Mouse (Mus musculus) fat pad, adult 2 months (tissue): ENCODE results near the gene Epm2aip1.
A peak's percentile ranks its signal among the peaks of the same experiment; 100 is the strongest.

Experiments
- DNase-seq: peaks from one replicate; pipeline ENCODE4 v3.0.0-alpha.2; 2011; ENCODE audit warnings: low read depth, low spot score; ENCODE audit errors: extremely low read depth

Epm2aip1 gene

GRCm38 (mm10) chr9:111271434-111272160 lies at the start of gene Epm2aip1, which contains the start of gene Mlh1:
TSS of gene Epm2aip1 (plus strand) at chr9:111271929.
TSS of gene Mlh1 (minus strand) at chr9:111271791.
- DNase-seq: peak; percentile 100

DNA sequence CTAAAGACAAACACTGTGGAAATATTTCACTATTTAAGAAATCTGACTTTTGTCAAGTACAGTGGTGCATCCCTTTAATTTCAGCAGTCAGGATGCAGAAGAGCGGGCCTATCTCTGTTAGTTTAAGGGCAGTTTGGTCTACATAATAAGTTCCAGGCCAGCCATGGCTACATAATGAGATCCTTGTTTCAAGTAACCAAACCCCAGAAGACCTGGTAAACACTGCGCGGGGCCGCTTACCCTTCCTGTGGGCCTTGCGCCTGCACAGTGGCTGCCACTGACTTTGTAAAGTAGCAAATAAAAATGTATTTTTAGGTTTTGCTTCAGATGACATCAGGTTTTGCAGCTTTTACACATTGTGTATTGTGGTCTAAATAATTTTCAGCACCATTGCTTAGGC lies 48.3 kb upstream of the Epm2aip1 start:
- no peak for DNase-seq

GRCm38 (mm10) chr9:111228446-111228845 lies 43.3 kb upstream of the Epm2aip1 start:
- DNase-seq: no peak

GRCm38 (mm10) chr9:111234701-111235100 lies 37.0 kb upstream of the Epm2aip1 start:
- no peak for DNase-seq

DNA sequence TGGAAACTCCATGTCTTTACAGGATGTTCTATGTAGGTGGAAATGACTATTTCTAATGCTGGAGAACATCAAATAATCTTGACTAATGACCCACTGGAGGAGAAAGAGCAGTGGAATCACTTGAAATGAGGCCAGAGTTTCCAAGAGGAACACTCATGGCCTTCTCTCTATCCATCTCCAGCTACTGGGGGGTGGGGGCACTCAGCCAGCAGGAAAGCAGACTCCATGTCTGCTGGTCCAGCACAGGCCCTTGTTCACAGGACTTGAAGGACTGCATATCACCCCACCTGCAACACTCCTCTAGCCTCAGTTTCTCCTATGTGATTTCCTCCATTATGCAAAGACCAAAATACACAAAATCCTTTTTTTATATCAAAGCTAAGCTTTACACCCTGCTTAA lies 34.0 kb upstream of the Epm2aip1 start:
- no peak for DNase-seq

- no peak for DNase-seq
Measured at GRCm38 (mm10) chr9:111239821-111240220, 31.9 kb upstream of the Epm2aip1 start.

DNA sequence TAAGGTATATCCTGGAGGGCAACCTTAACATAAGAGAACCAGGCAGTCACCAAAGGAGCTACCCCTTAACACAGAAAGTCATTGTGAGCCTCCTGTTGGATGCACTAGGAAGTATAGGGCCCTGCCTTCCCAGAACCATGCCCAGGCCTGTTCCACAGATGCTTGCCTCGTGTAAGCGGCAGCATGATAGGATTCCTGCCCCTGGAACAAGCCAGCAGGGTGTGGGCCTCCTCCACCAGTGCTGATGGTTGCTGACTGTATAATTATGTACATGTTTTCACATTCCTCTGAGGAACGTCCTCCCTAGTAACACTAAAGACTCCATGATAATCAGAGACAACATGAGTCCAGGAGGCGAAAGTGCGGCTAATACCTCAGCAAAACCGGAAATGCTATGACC lies 28.3 kb upstream of the Epm2aip1 start:
- DNase-seq: no peak

DNA sequence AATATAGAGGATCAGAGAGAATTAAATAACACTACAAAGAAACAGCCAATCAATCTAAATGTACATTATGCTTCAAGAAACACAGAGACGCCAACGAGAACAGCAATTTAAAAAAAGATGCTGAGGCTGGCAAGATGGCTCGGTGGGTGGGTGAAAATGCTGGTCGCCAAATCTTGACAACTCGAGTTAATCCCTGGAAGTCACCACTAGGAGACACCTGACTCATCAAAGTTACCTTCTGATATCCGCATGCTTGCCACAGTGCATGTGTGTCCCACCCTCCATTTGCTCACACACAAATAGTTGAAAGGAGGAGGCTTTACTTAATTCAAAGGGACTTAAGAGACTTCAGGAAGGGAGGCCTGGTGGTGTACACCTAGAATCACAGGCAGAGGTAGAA lies 26.2 kb upstream of the Epm2aip1 start:
- no peak for DNase-seq

DNA sequence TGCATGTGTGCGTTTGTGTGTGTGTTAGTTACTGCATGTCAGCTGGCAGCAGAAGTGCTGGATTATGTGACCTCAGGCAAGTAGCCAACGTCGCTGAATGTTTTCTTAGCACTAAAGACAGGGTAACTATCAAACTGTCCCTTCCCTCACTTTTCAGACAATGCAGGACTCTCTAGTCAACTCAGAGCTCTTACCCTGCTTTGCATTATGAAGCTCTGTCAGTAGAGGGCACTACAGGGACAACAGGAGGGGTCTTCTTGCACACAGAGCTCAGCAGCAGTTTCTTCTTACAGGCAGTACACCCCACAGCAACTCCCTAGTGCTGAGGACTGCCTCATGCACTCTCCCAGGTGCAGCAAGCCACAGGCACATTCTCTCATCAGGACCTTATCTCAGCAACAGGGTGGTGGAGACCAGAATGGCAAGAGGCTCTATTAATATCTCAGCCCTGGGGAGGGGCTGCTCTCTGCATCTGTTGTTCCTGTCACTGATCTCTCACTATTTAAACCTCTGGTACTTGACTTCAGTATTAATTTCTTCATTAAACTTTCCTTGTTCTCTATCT lies 24.0 kb upstream of the Epm2aip1 start:
- no peak for DNase-seq

DNA sequence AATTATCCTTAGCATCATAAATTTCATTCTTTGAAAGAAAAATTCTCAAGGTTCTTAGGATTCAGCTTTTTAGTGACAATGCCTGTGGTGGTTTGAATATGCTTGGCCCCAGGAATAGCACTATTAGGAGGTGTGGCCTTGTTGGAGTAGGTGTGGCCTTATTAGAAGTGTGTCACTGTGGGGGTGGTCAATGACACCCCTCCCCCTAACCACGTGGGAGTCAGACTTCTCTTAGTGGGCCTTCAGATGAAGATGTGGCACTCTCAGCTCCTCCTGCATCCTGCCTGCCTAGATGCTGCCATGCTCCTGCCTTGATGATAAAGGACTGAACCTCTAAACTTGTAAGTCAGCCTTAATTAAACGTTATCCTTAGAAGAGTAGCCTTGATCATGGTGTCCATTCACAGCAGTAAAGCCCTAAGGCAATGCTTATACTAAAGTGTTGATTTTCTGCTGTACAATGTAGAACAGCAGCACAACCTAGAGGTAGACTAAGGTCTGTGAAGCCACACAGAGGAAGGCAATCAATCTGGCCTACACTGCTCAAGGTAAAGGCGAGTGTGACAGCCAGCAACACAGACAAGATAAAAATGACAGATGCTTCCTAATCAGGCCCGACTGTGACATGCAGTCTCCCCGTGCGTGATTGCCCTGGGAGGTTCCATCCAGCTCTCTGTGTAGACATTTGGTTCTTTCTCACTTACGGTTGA lies 19.4 kb upstream of the Epm2aip1 start:
- DNase-seq: no peak

DNA sequence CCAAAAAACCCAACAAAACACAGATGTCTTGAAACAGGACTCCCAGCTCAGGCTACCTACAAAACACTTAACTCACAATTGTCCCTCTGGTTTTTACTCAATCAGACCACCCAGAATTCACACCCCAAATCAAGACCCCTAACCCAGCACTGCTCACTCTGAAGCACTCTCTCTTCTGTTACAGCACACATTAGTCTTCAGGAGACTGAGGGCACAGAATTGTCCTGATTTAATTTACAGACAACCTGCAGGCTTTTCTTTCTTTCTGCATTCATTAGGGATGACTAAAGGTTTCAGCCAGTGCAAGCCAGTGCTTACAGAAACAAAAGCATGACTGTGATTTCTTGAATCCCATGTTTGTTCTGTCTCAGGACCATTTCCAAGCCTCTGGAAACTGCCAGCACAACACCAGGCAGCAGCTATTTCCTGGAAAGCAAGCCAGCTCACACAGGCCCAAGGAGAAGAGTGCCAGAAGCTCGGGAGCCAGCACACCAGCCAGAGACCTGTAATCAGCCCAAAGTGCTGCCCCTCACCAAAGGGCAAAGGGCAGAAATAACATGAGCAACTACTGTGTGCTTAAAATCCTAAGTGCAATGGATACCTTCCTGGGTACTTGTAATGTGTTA lies 11.3 kb upstream of the Epm2aip1 start:
- peak; percentile 52 for DNase-seq

- no peak for DNase-seq
Measured at GRCm38 (mm10) chr9:111261356-111261755, 10.4 kb upstream of the Epm2aip1 start.

- no peak for DNase-seq
Measured at GRCm38 (mm10) chr9:111267998-111268397, 3.7 kb upstream of the Epm2aip1 start.

- DNase-seq: no peak
Measured at GRCm38 (mm10) chr9:111270606-111271005, 1.1 kb upstream of the Epm2aip1 start.

DNA sequence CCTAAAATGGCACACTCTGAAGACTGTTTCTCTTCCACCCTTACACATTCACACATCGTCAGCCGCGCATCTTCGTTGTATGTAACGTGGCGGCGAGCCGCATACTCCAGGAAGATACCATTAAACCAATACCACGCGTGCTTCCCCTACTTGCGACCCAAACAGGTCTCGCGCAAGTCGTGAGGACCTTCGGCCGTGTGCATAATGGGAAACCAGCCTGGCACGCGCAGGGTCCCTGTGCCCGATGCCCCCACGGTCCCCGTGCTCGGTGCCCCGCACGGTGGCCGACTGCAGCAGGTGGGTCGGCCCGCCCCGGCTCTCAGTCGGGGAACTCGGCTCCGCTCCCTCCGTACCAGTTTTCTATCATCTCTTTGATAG lies 684 bp upstream of the Epm2aip1 start:
- no peak for DNase-seq

GRCm38 (mm10) chr9:111272356-111272755 lies 627 bp downstream of the Epm2aip1 start:
- DNase-seq: no peak

DNA sequence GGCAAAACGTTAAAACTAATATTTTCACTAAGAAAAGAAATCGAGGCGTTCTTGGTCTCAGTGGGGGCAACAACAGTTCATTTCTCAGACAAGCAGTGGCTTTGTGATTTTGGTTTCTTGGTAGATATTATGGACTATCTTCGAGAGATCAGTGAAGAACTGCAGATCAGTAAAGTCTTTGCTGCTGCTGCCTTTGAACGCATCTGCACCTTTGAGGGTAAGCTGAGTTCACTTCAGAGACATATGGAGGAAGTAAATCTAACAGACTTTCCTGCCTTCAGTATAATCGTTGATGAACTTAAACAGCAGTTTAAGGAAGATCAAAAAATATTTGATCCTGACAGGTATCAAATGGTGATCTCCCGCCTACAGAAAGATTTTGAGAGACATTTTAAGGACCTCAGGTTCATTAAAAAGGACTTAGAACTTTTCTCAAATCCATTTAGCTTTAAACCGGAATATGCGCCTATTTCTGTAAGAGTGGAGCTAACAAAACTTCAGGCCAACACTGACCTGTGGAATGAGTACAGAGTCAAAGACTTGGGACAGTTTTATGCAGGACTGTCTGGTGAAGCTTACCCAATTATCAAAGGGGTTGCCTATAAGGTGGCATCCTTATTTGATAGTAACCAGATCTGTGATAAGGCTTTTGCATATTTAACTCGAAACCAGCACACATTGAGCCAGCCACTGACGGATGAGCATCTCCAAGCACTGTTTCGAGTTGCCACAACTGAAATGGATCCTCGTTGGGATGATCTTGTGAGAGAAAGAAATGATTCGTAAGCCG lies 1.5 kb downstream of the Epm2aip1 start:
- DNase-seq: no peak

- no peak for DNase-seq
Measured at GRCm38 (mm10) chr9:111273958-111274357, 2.2 kb downstream of the Epm2aip1 start.

- no peak for DNase-seq
Measured at GRCm38 (mm10) chr9:111275156-111275555, 3.4 kb downstream of the Epm2aip1 start.

DNA sequence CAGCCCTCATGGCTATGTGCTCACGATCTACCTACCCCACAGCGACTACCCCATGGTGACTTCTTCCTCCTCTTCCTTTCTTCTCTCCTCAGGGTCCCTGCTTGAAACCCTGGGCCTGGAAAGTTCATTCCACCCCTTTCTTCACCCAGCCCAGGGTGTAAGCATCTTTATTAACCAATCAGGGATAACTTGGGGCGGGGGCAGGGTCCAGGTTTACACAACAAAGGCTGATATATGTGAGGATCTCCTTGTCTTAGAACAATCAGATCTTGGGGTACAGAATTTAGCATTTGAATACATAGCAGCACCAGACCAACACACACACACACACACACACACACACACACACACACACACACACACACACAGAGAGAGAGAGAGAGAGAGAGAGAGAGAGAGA lies 13.3 kb downstream of the Epm2aip1 start:
- DNase-seq: no peak

DNA sequence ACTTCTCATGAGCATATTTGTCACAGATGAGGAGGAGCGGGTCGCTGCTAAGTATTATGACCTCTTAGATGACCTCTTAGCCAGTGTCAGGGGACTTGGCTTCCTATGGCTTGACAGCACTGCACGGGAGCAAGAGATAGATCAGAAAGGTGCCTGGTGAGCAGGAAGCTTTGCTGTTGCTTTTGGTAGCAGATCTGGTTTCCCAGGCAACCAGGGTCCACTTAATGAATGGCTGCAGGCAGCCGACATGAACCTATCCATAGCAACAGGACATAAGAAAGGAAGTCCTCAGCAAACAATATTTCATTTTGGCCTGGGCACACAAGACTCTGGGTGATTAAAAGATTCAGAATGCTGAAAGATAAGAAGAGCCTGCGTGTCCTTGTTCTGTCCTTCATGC lies 13.9 kb downstream of the Epm2aip1 start:
- no peak for DNase-seq
